Mouse (Mus musculus) stomach, embryonic 15.5 days (tissue): ENCODE results near the gene Tpm4. TPM values are rescaled to one million over a fixed set of nuclear protein-coding genes. Genes with fewer than 3 reads are reported as not detected.
"Not testable (repeated sequence)": the region's sequence is repeated elsewhere in the genome, so short reads cannot be mapped to it uniquely, and the experiment has no call there.

Experiments
- ATAC-seq: fragments of 200-750 bp; cut with Nextera tagmentation; 2 replicates; pipeline ENCODE4 v1.8.0; 2017; ENCODE audit warnings: low read depth, moderate number of reproducible peaks, moderate TSS enrichment; ENCODE audit not compliant: insufficient read depth, low FRiP score
- H3K27ac ChIP-seq: fragments of 300-500 bp; sonication (generic); 2 replicates; pipeline ENCODE4 v1.5.1; 2015; ENCODE audit warnings: mild to moderate bottlenecking, inconsistent platforms
- H3K27me3 ChIP-seq: fragments of 300-500 bp; sonication (generic); replicated peaks from 2 replicates; pipeline ENCODE4 v1.6.1; 2015; ENCODE audit warnings: inconsistent platforms
- H3K36me3 ChIP-seq: fragments of 300-500 bp; sonication (generic); 2 replicates; pipeline ENCODE4 v1.6.1; 2015; ENCODE audit warnings: inconsistent platforms
- H3K4me1 ChIP-seq: fragments of 300-500 bp; sonication (generic); 2 replicates; pipeline ENCODE4 v1.6.1; 2015; ENCODE audit warnings: inconsistent platforms
- H3K4me2 ChIP-seq: fragments of 300-500 bp; sonication (generic); 2 replicates; pipeline ENCODE4 v1.6.1; 2015; ENCODE audit warnings: mild to moderate bottlenecking, inconsistent platforms
- H3K4me3 ChIP-seq: fragments of 300-500 bp; sonication (generic); replicated peaks from 2 replicates; pipeline ENCODE4 v1.5.1; 2015; ENCODE audit warnings: inconsistent platforms
- H3K9ac ChIP-seq: fragments of 300-500 bp; sonication (generic); 2 replicates; pipeline ENCODE4 v1.6.1; 2015; ENCODE audit warnings: inconsistent platforms
- H3K9me3 ChIP-seq: fragments of 300-500 bp; sonication (generic); 2 replicates; pipeline ENCODE4 v1.6.1; 2016; ENCODE audit warnings: inconsistent platforms
- WGBS: fragments of 180-500 bp; shearing (Covaris S2); methylation state at CpG from one replicate; pipeline ENCODE4 v1.1.7; 2015; 5-methylcytosine and 5-hydroxymethylcytosine counted together
- polyA plus RNA-seq: library from polyadenylated mRNA; unstranded; fragments of >200 nt; fragmentation: Nextera tagmentation; extraction: Ambion mirVana; gene quantifications from 2 replicates; pipeline ENCODE4 v1.2.1, GENCODE M21; 2015

The Tpm4 gene
- 591 and 600 TPM in 2 replicates for polyA plus RNA-seq

DNA sequence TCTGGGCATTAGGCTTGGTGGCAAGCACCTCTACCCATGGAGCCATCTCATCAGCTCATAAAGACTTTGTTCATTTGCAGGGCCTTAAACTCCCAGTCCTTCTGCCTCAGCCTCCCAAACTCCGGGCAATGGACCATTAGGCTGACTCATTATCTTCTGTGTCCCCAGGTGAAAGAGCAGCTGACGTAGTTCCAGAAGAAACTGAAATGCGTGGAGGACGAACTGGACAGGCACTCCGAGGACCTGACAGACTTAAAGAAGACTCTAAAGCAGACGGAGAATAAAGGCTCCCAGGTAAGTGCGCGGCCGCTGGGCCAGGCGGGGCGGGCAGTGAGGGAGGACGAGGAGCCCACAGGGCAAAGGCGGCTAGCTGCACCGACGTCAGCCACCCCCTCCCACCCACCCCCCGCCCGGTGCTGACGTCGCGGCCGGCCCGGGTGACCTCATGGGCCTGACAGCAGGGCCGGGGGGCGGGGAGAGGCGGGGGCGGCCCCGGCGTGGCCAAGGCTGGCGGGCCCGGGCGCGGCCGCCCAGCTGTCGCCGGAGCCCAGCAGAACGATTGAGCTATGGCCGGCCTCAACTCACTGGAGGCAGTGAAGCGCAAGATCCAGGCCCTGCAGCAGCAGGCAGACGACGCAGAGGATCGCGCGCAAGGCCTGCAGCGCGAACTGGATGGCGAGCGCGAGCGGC, at the start of gene Tpm4:
Gene Tpm4, plus strand, starts transcription at position 220 of the 690 bp plus-strand sequence.
- peaks cover 13% of the 10 kb centered on the region for H3K36me3 ChIP-seq
- no peaks in the 10 kb centered on the region for H3K27me3 ChIP-seq
- peak within 1 kb of the TSS; percentile 87 for H3K4me3 ChIP-seq
- peaks cover 10% of the 10 kb centered on the region for H3K4me1 ChIP-seq
- no peaks in the 10 kb centered on the region for H3K9me3 ChIP-seq
- peak within 1 kb of the TSS; percentile 95 for H3K9ac ChIP-seq
- under 1% methylated on average over 32 of the region's 49 CpGs for WGBS
- H3K4me2 ChIP-seq, result peak within 1 kb of the TSS; percentile 76
- peak within 1 kb of the TSS; percentile 99 for H3K27ac ChIP-seq
- ATAC-seq, result peak; percentile 80

DNA sequence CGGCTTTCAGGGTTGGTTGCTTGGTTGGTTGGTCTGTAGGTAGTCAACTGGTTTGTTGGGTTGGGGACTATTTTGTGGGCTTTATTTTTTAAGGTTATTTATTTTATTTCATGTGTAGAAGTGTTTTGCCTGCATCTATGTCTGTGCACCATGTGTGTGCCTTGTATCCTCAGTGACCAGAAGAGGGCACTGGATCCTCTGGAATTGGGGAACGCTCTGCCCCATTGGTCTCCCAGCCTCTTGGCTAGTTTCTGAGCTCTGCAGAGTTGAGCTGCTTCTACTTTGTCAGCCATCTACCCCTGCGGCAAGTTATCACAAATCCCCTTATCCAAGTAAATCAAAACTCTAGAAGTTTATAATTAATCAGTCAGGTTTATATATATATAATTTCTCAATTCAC, 47.2 kb upstream of the Tpm4 start:
- not testable (repeated sequence) for H3K9ac ChIP-seq, ATAC-seq, H3K27ac ChIP-seq, H3K4me2 ChIP-seq, H3K4me1 ChIP-seq, H3K9me3 ChIP-seq, H3K36me3 ChIP-seq, H3K4me3 ChIP-seq, H3K27me3 ChIP-seq
- 70% methylated on average over 3 of the region's 3 CpGs for WGBS

DNA sequence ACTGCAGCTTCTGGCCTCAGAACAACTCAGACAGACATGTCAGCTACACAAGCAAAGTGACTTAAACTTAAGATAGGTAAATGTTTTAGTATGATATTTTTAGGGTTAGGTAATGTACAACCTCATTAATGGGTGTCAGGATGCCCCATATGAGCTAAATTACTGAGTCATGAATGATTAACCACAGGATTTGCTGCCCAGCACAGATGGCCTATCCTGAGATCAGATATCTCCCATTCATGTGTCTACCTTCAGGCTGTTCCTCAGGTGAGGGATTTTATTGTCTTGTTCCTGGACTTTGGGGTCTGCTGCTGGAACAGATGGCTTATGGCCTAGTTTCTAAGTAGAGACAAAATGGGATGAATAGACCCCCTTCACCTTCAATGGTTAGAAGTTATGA, 38.1 kb upstream of the Tpm4 start:
- ATAC-seq, H3K4me1 ChIP-seq, H3K9me3 ChIP-seq, H3K4me3 ChIP-seq, H3K4me2 ChIP-seq, H3K9ac ChIP-seq, H3K36me3 ChIP-seq, H3K27me3 ChIP-seq, H3K27ac ChIP-seq: not testable (repeated sequence)

DNA sequence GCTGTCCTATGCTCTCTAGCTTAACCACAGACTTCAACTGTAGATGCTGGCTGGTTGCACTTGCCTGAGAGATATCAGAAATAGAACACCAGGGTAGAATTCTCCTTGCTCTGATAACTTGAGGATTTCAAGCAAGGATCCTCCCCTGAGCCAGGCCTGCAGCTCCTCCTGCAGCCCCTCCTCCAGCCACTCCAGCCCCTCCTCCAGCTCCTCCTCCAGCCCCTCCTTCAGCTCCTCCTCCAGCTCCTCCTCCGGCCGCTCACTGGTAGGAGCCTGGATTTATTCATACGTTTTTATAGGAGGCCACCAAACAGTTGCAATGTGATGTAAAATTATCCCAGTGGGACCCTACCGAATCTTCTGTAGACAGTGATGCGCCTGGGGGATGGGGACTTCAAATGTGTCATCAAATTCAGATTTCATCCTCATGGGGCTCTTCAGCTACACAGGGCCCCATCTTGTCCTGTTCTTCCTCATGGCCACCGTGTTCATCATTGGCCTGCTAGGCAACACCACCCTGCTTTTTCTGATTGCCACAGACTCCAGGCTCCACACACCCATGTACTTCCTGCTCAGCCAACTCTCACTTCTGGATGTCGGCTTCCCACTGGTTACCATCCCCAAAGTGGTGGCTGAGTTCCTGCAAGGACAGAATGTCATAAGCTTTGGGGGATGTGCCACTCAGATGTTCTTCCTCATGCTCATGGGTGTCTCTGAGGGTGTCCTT, 35.2 kb upstream of the Tpm4 start:
- not testable (repeated sequence) for ATAC-seq, H3K27me3 ChIP-seq, H3K9ac ChIP-seq, H3K4me2 ChIP-seq, H3K9me3 ChIP-seq, H3K27ac ChIP-seq, H3K36me3 ChIP-seq, H3K4me1 ChIP-seq, H3K4me3 ChIP-seq
- WGBS, result 55% methylated on average over 6 of the region's 7 CpGs

- H3K27ac ChIP-seq, result no peak overlapping the region
- no peaks in the 10 kb centered on the region for H3K9me3 ChIP-seq
- ATAC-seq, result no peak
- no peak overlapping the region for H3K4me3 ChIP-seq
- H3K27me3 ChIP-seq, result no peaks in the 10 kb centered on the region
- 18% methylated on average over 4 of the region's 4 CpGs for WGBS
- no peaks in the 10 kb centered on the region for H3K36me3 ChIP-seq
- no peak overlapping the region for H3K4me2 ChIP-seq
- H3K9ac ChIP-seq, result no peak overlapping the region
- H3K4me1 ChIP-seq, result no peaks in the 10 kb centered on the region
Measured at GRCm38 (mm10) chr8:72105165-72105564, 29.6 kb upstream of the Tpm4 start.

GRCm38 (mm10) chr8:72106740-72107139, 28.0 kb upstream of the Tpm4 start, which contains the start of gene Olfr374:
Gene Olfr374 (plus strand): TSS chr8:72107040.
- no peak for ATAC-seq
- WGBS, result 80% methylated on average over 3 of the region's 3 CpGs
- Histone ChIP-seq H3K9ac (no peak within 1 kb of the TSS), H3K36me3 (no peaks in the 10 kb centered on the region), H3K9me3 (no peaks in the 10 kb centered on the region), H3K27me3 (no peaks in the 10 kb centered on the region), H3K27ac (no peak within 1 kb of the TSS), H3K4me2 (no peak within 1 kb of the TSS), H3K4me3 (no peak within 1 kb of the TSS), H3K4me1 (no peaks in the 10 kb centered on the region)

DNA sequence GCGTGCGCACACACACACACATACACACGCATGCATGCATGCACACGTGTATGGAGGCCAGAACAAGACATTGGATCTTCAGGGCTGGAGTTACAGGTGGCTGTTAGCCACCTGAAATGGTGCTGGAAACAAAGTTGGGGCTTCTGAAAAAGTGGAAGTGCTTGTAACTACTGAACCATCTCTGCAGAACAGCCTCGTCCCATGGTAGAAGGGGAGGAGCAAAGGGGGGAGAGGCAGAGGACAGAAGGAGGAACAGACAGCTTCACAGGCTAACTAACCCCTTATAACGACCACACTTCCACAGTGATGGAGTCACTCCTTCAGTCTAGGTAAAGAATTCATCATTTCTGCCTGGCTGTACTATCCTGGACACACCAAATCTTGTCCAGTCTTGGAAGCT, 23.9 kb upstream of the Tpm4 start:
- no peak for ATAC-seq
- Histone ChIP-seq H3K36me3 (no peaks in the 10 kb centered on the region), H3K4me2 (no peak overlapping the region), H3K4me3 (no peak overlapping the region), H3K9ac (no peak overlapping the region), H3K9me3 (no peaks in the 10 kb centered on the region), H3K27ac (no peak overlapping the region), H3K27me3 (no peaks in the 10 kb centered on the region), H3K4me1 (no peaks in the 10 kb centered on the region)
- 68% methylated on average over 6 of the region's 6 CpGs for WGBS

DNA sequence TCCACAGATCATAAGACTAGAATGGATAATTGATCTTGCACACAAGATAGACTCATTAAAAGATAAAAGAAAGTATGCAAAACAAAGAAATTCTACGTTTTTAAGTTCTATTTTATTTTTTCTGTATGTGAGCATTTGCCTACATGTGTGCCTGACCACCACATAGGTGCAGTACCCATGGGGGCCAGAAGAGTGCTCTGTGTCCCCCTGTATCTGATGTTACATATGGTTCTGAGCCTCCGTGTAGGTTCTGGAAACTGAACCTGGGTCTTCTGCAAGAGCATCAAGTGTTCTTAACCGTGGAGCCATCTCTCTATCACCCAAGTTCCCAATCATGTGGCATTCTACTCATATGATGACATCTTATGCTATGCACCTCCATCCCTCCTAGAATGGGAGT, 22.3 kb upstream of the Tpm4 start:
- ATAC-seq, result no peak
- H3K4me3 ChIP-seq, result no peak overlapping the region
- no peak overlapping the region for H3K27ac ChIP-seq
- H3K36me3 ChIP-seq, result no peaks in the 10 kb centered on the region
- no peaks in the 10 kb centered on the region for H3K4me1 ChIP-seq
- 72% methylated on average over 3 of the region's 3 CpGs for WGBS
- H3K9me3 ChIP-seq, result no peaks in the 10 kb centered on the region
- H3K4me2 ChIP-seq, result no peak overlapping the region
- no peaks in the 10 kb centered on the region for H3K27me3 ChIP-seq
- no peak overlapping the region for H3K9ac ChIP-seq

- H3K36me3 ChIP-seq, result no peaks in the 10 kb centered on the region
- H3K4me3 ChIP-seq, result no peak overlapping the region
- no peaks in the 10 kb centered on the region for H3K9me3 ChIP-seq
- H3K4me2 ChIP-seq, result no peak overlapping the region
- WGBS, result 84% methylated on average over 2 of the region's 2 CpGs
- no peak overlapping the region for H3K9ac ChIP-seq
- no peak for ATAC-seq
- no peaks in the 10 kb centered on the region for H3K27me3 ChIP-seq
- no peak overlapping the region for H3K27ac ChIP-seq
- H3K4me1 ChIP-seq, result no peaks in the 10 kb centered on the region
Measured at GRCm38 (mm10) chr8:72115202-72115601, 19.6 kb upstream of the Tpm4 start.

DNA sequence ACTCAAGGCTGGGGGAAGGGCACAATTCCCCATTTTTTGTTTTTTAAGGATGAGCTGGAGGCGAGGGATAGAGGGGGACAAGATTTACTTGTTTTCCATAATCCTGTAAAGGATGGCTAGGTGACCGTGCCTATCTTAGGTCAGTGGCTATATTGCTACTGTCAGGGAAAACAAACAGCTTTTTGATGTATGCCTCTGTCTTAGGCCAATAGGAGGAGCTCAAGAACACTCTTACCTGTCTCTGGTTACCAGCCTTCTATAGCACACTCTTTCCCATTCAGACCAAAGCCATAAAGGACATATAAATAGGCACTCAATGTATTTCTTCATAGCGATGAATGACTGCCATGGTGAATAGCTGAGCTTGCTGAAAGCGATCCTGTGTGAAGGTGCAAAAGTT, 16.2 kb upstream of the Tpm4 start:
- Histone ChIP-seq H3K9ac (no peak overlapping the region), H3K27me3 (no peaks in the 10 kb centered on the region), H3K9me3 (no peaks in the 10 kb centered on the region), H3K4me1 (no peaks in the 10 kb centered on the region), H3K27ac (no peak overlapping the region), H3K36me3 (no peaks in the 10 kb centered on the region), H3K4me2 (no peak overlapping the region), H3K4me3 (no peak overlapping the region)
- no peak for ATAC-seq
- WGBS, result 43% methylated on average over 4 of the region's 4 CpGs

DNA sequence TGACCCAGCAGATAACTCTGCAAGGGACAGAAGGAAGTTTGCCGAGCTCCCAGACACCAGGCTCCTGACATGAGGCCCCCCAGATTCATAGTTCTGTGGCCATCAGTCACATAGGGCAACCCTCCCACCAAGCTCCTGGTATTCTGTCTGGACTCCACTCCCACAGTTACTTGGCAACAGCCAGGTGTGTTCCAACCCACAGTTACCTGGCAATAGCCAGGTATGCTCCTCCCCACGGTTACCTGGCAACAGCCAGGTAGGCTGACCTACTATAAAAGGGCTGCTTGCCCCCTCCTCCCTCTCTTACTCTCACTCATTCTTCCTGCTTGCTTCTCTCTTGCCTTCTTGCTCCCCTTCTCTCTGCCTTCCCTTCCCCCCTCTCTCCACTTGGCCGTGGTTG, 13.3 kb upstream of the Tpm4 start:
- 55% methylated on average over 3 of the region's 3 CpGs for WGBS
- peak; percentile 27; the same call in 1 of the 2 replicates for ATAC-seq
- H3K36me3 ChIP-seq, H3K4me2 ChIP-seq, H3K9ac ChIP-seq, H3K4me3 ChIP-seq, H3K27ac ChIP-seq, H3K9me3 ChIP-seq, H3K4me1 ChIP-seq, H3K27me3 ChIP-seq: not testable (repeated sequence)

GRCm38 (mm10) chr8:72121997-72122396, 12.8 kb upstream of the Tpm4 start:
- Histone ChIP-seq H3K4me2 (no peak overlapping the region), H3K4me3 (no peak overlapping the region), H3K27ac (no peak overlapping the region), H3K27me3 (no peaks in the 10 kb centered on the region), H3K9me3 (no peaks in the 10 kb centered on the region), H3K36me3 (no peaks in the 10 kb centered on the region), H3K9ac (no peak overlapping the region), H3K4me1 (no peaks in the 10 kb centered on the region)
- WGBS, result 85% methylated on average over 1 of the region's 1 CpGs
- ATAC-seq, result no peak
